Mouse (Mus musculus) heart, adult 2 months (tissue): ENCODE measurements around the gene Gm17651. TPM values are rescaled to one million over a fixed set of nuclear protein-coding genes. Genes with fewer than 3 reads are reported as not detected.

Experiments used
- DNase-seq, 2 experiments: peaks; one replicate each; pipeline ENCODE4 v3.0.0; 2021
- H3K27ac ChIP-seq: fragments of 200-600 bp; 2 replicates; pipeline ENCODE4 v1.8.1; 2022
- H3K27me3 ChIP-seq: fragments of 200-500 bp; 2 replicates; pipeline ENCODE4 v1.6.1; 2012; ENCODE audit warnings: mild to moderate bottlenecking, low read length, inconsistent platforms, mixed read lengths; ENCODE audit not compliant: control insufficient read depth, insufficient read depth
- H3K36me3 ChIP-seq: fragments of 200-500 bp; 2 replicates; pipeline ENCODE4 v1.6.1; 2012; ENCODE audit warnings: low read length, inconsistent platforms; ENCODE audit not compliant: control insufficient read depth, insufficient read depth
- H3K4me1 ChIP-seq: fragments of 200-500 bp; 2 replicates; pipeline ENCODE4 v1.6.1; 2011; ENCODE audit warnings: low read length; ENCODE audit not compliant: control insufficient read depth, insufficient read depth
- H3K4me3 ChIP-seq: fragments of 200-600 bp; 2 replicates; pipeline ENCODE4 v1.8.1; 2022
- H3K79me2 ChIP-seq: fragments of 200-500 bp; replicated peaks from 2 replicates; pipeline ENCODE4 v1.6.1; 2012; ENCODE audit warnings: mild to moderate bottlenecking, inconsistent platforms, low read length, moderate library complexity, mixed read lengths; ENCODE audit not compliant: control insufficient read depth, insufficient read depth
- H3K9ac ChIP-seq: fragments of 200-500 bp; 2 replicates; pipeline ENCODE4 v1.6.1; 2012; ENCODE audit warnings: low read depth, mild to moderate bottlenecking, control low read depth, inconsistent platforms, low read length, mixed read lengths
- CTCF ChIP-seq: fragments of 200-600 bp; IDR thresholded peaks from 2 replicates; pipeline ENCODE4 v1.8.1; 2022; ENCODE audit warnings: antibody characterized with exemption, mild to moderate bottlenecking, moderate library complexity
- EP300 ChIP-seq: fragments of 200-500 bp; IDR thresholded peaks from 2 replicates; pipeline ENCODE4 v1.6.1; 2011; ENCODE audit warnings: low read depth, low read length, control low read depth; ENCODE audit not compliant: insufficient read depth
- POLR2A ChIP-seq: fragments of 200-500 bp; IDR thresholded peaks from 2 replicates; pipeline ENCODE4 v1.6.1; 2011; ENCODE audit warnings: mild to moderate bottlenecking, low read depth, low read length, control low read depth; ENCODE audit not compliant: insufficient read depth
- WGBS: fragments of 180-500 bp; shearing (Covaris S2); methylation state at CpG from one replicate; pipeline ENCODE4 v1.1.7; 2018; 5-methylcytosine and 5-hydroxymethylcytosine counted together
- intact Hi-C: fragments of 180-260 bp; cut with DNase I; formaldehyde crosslinking; loops from one replicate; pipeline ENCODE4 v1.15.1; 2025
- polyA plus RNA-seq: library from polyadenylated mRNA; depleted of rRNA; stranded (reverse); fragments of >200 nt; gene quantifications from 2 replicates; pipeline ENCODE4 v1.2.3, GENCODE M21; 2012
- total RNA-seq, 2 experiments: library from RNA; stranded (reverse); gene quantifications; 2 replicates each; pipeline ENCODE4 v1.2.3; 2021

Gm17651 gene
- total and polyA plus RNA-seq, 3 experiments, result not detected

DNA sequence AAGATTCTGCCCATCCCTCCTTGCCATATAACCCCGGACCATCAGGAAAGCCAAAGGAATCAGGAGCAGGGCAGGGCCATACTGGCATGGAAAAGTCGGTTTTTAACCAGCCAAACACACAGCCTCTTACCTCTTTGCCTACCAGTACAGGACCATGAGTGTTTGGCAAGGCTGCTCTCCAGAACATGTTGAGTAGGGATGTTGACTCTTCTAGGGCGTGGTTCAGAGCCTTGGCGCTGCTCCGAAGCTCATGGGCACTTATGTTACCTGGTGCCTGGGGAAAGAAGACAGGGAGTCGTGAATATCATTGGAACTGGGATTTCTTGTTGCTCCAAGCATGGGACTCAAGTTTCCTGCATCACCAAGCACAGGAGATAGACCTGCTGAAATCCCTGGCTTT lies 19.3 kb upstream of the Gm17651 start:
- no peak overlapping the region for H3K27ac ChIP-seq
- no peak overlapping the region for H3K9ac ChIP-seq
- H3K4me3 ChIP-seq, result no peak overlapping the region
- WGBS, result 85% methylated on average over 6 of the region's 6 CpGs
- no peak for DNase-seq
- no peak for TF ChIP-seq EP300
- no peak for TF ChIP-seq CTCF
- no peak for TF ChIP-seq POLR2A
- H3K4me1 ChIP-seq, result no peaks in the 10 kb centered on the region
- intact Hi-C loops, result no loop called here
- H3K27me3 ChIP-seq, result no peaks in the 10 kb centered on the region
- H3K36me3 ChIP-seq, result no peaks in the 10 kb centered on the region
- no peaks in the 10 kb centered on the region for H3K79me2 ChIP-seq

GRCm38 (mm10) chr3:97691443-97692017 lies 17.0 kb upstream of the Gm17651 start:
- intact Hi-C loops, result no loop called here
- no peak overlapping the region for H3K9ac ChIP-seq
- no peaks in the 10 kb centered on the region for H3K27me3 ChIP-seq
- H3K27ac ChIP-seq, result no peak overlapping the region
- no peaks in the 10 kb centered on the region for H3K4me1 ChIP-seq
- TF ChIP-seq POLR2A (no peak), EP300 (no peak), CTCF (no peak)
- H3K4me3 ChIP-seq, result no peak overlapping the region
- DNase-seq, result no peak
- no peaks in the 10 kb centered on the region for H3K36me3 ChIP-seq
- no peaks in the 10 kb centered on the region for H3K79me2 ChIP-seq
- 59% methylated on average over 12 of the region's 12 CpGs for WGBS

GRCm38 (mm10) chr3:97690590-97690989 lies 16.1 kb upstream of the Gm17651 start:
- no peak for DNase-seq
- Histone ChIP-seq H3K27me3 (no peaks in the 10 kb centered on the region), H3K4me1 (no peaks in the 10 kb centered on the region), H3K27ac (no peak overlapping the region), H3K9ac (no peak overlapping the region), H3K79me2 (no peaks in the 10 kb centered on the region), H3K4me3 (no peak overlapping the region), H3K36me3 (no peaks in the 10 kb centered on the region)
- WGBS, result 64% methylated on average over 7 of the region's 7 CpGs
- intact Hi-C loops, result no loop called here
- no peak for TF ChIP-seq EP300
- TF ChIP-seq POLR2A, result no peak
- no peak for TF ChIP-seq CTCF

GRCm38 (mm10) chr3:97689289-97689688 lies 14.8 kb upstream of the Gm17651 start:
- intact Hi-C loops, result no loop called here
- DNase-seq, result no peak
- TF ChIP-seq CTCF, result no peak
- TF ChIP-seq EP300, result no peak
- TF ChIP-seq POLR2A, result no peak

GRCm38 (mm10) chr3:97686372-97687117 lies 12.1 kb upstream of the Gm17651 start:
- intact Hi-C loops, result no loop called here
- WGBS, result 55% methylated on average over 4 of the region's 4 CpGs
- DNase-seq, result no peak

More at GRCm38 (mm10) chr3:97689289-97689688, 14.8 kb upstream of the Gm17651 start:
- Histone ChIP-seq H3K4me1 (no peaks in the 10 kb centered on the region), H3K9ac (no peak overlapping the region), H3K27ac (no peak overlapping the region), H3K36me3 (no peaks in the 10 kb centered on the region), H3K4me3 (no peak overlapping the region), H3K79me2 (no peaks in the 10 kb centered on the region), H3K27me3 (no peaks in the 10 kb centered on the region)
- WGBS, result 43% methylated on average over 2 of the region's 2 CpGs

DNA sequence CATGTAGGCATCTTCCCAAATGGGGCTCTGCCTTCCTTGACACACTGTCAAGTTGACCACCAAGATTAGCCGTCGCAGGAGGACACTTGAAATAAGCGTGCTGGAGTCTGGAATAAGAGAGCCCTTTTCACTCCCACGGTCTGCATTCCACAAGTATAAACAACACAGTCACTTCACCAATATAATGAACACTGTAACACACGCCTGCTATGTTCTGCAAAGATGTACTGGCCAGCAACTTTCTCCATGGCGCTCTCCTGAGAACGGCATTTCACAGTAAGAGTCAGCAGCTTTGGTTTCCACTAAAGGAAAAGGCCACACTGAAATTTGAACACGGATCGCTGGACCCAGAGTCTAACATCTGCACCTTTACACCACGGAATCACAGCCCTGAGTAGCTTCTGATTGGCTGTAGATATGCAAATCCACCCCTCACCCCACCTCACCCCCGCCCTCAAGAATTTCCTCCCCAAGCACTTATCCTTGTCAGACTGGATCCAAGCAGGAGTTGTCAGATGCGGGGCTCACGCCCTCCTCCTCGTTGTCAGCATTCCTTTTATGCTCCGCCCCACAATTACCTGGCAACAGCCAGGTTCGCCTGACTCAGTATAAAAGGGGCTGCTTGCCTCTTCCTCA lies 9.2 kb upstream of the Gm17651 start:
- H3K27ac ChIP-seq, result no peak overlapping the region
- WGBS, result 19% methylated on average over 16 of the region's 16 CpGs
- H3K9ac ChIP-seq, result no peak overlapping the region
- H3K4me1 ChIP-seq, result no peaks in the 10 kb centered on the region; the same call in 1 of the 2 replicates
- no peak for DNase-seq
- H3K27me3 ChIP-seq, result no peaks in the 10 kb centered on the region
- H3K4me3 ChIP-seq, result no peak overlapping the region
- TF ChIP-seq EP300, result no peak
- no peak for TF ChIP-seq POLR2A
- TF ChIP-seq CTCF, result no peak
- no peaks in the 10 kb centered on the region for H3K36me3 ChIP-seq
- H3K79me2 ChIP-seq, result no peaks in the 10 kb centered on the region
- intact Hi-C loops, result no loop called here

More at GRCm38 (mm10) chr3:97686372-97687117, 12.1 kb upstream of the Gm17651 start:
- Histone ChIP-seq H3K27ac (no peak overlapping the region), H3K27me3 (no peaks in the 10 kb centered on the region), H3K79me2 (no peaks in the 10 kb centered on the region), H3K36me3 (no peaks in the 10 kb centered on the region), H3K4me1 (no peaks in the 10 kb centered on the region; the same call in 1 of the 2 replicates), H3K4me3 (no peak overlapping the region), H3K9ac (no peak overlapping the region)
- no peak for TF ChIP-seq CTCF
